Mouse (Mus musculus) induced T-regulatory cell, adult 2 months (primary cell): ENCODE measurements at regions not wholly inside any gene's neighbourhood (a gene's known extent, or its start where the extent isn't known, plus 50 kb on each side); places are given as distances from the start of the nearest gene placed in this dataset.
"Not testable (repeated sequence)": the region's sequence is repeated elsewhere in the genome, so short reads cannot be mapped to it uniquely, and the experiment has no call there.

Source experiments
- DNase-seq: peaks from one replicate; pipeline ENCODE4 v3.0.0-alpha.2; 2012; ENCODE audit warnings: low read depth

DNA sequence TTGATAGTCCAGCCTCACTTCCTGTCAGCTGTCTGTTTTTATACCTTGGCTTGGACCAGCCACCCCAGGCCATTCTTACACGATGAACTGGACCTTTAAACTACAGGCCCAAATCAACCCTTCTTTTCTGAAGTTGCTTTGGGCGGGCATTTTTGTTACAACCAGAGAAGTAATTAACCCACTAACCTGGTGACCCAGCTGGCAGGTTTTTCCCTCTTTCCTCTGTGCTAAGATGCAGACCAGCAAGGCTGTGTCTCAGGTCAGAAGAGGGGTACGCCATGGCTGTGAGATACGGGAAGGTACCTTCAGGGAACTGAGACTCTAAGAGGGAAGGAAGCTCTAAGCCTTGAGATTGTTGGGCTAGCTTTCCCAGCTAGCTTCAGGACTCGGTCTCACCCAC lies 105.7 kb upstream of the Klf3 start:
- no peak for DNase-seq

GRCm38 (mm10) chr5:64698458-64699116 lies 104.6 kb upstream of the Klf3 start:
- no peak for DNase-seq

DNA sequence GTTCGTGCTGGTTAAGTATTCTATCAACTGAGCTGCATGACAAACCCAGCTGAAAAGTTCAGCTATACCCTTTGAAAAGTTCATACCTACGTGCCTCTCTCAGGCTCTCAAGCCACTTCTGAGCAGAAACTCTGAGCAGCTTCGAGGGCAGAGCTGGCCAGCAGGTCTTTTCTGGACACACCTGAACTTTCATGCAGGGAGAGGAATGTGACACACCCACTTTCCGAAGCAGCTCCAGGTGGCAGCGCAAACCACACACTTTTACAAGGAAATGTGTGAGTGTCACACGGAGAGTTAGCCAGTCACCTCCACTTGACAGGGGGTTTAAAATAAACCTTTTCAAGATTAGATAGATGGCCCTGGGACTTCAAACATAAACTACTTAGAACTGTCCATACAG lies 103.2 kb upstream of the Klf3 start:
- DNase-seq, result no peak

- DNase-seq, result no peak
Observed at GRCm38 (mm10) chr5:64701219-64701779, 101.9 kb upstream of the Klf3 start.

- peak; percentile 46 for DNase-seq
Observed at GRCm38 (mm10) chr5:64701780-64702231, 101.4 kb upstream of the Klf3 start.

GRCm38 (mm10) chr5:64702404-64702803 lies 100.8 kb upstream of the Klf3 start:
- not testable (repeated sequence) for DNase-seq

DNA sequence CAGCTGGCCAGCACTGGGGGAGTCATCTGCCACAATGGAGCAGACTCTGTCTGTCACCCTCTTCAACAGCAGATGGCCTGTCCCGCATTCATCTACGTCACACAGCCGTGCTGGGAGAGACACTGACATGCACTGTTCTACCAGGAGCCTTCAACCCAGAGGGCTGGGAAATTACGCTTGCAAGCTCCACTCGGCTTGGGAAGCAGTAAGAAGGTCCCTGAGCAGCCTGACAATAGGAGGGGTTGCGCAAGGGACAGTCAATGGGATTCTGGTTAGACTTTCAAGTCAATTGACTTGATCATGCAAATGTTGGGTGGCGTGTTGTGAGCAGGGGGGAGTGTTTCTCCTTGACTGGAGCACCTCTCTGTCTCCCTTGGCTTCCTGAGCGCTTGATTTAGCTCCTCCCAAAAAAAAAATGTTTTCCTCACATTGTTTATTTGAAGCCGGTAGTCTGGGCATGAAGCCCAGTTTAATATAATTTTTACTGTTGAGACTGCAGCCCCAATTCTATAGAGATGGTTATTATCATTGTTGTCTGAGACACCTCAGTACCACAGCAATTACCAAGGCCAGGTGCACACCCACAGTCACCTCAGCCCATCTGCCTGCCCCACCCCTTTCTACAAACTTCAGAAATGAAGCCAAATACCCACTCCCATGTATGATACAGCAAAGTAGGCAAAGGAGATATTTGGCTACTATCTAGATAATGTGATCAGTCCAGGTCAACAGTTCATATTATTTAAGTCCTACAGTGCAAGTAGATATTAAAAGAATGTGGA lies 99.9 kb upstream of the Klf3 start:
- DNase-seq, result no peak

- no peak for DNase-seq
Observed at GRCm38 (mm10) chr5:64704144-64704543, 99.0 kb upstream of the Klf3 start.

DNA sequence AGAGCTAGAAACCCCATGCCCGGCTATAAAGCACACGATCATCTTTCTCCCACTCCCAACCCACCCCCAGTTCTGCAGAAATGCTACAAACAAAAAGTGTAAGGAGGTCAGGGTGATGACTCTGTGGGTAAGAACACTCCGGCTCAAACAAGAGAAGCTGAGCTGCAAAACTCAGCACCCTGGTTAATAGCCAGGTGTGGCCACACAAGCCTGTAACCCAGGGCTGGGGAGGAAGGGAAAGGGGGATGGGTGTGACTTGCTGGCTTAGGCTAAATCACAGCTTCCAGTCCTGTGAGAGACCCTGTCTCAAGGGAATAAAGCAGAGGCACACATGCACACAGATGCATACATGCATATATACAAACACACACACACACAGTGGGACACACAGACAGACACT lies 96.6 kb upstream of the Klf3 start:
- DNase-seq, result no peak

GRCm38 (mm10) chr5:64709146-64709545 lies 94.0 kb upstream of the Klf3 start:
- no peak for DNase-seq

DNA sequence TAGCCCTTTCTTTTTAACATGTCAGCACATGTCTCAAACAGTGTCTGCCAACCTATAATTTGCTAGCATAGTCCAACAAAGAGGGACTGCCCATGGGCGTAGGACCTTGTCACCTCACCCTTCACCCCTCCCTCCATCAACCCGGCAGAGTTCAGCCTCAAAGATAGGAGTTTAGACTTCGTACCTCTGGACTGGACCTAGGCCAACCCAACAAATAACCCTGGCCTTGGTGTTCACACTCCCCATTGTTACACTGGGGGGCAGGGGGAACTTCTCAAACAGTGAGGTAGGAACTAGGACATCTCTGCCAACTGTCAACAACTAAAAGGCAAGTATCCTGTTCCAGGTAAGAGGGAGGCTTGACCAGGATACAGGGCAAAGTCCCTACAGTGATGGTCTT lies 93.0 kb upstream of the Klf3 start:
- no peak for DNase-seq

- DNase-seq, result no peak
Observed at GRCm38 (mm10) chr5:64710968-64711367, 92.2 kb upstream of the Klf3 start.

DNA sequence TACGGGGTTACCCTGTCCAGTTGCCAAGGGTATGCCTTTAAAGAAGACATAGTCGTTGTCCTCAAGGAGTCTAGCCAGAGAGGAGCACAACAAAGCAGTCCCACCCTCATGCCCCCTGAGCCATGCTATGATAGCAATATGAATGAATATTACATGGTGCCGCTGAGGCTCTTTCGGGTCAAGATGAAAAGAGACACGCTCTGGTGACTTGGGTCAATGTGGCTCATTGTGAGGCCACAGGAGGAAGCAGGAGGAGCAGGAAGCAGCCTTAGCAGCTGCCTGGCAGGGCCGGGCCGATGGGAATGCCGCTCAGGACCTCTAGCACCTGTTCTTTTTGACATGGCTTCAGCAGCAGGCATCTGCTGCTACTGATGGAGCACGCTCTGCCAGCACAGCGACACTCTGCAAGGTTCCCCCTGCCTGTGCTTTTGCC lies 89.0 kb upstream of the Klf3 start:
- DNase-seq, result no peak

GRCm38 (mm10) chr5:64714710-64715109 lies 88.5 kb upstream of the Klf3 start:
- DNase-seq, result no peak

DNA sequence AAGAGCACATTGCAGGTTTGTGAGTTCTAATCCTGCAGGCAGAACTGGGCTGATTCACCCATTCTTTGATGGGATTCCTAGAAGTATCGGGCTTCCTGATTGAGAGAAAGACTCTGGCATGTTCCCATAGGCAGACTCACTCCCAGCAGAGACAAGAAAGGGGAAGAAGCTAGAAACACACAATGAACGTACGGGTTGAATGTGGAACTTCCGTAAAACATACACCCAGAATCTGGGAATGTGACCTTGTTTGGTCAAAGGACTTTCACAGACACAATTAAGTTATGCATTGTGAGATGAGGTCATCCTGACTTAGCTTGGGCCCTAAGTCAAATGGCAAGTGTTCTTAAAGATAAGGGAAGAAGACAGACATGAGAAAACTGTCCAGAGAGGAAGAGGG lies 86.6 kb upstream of the Klf3 start:
- DNase-seq, result no peak

- no peak for DNase-seq
Observed at GRCm38 (mm10) chr5:64722211-64722610, 81.0 kb upstream of the Klf3 start.

- no peak for DNase-seq
Observed at GRCm38 (mm10) chr5:64727847-64728246, 75.3 kb upstream of the Klf3 start.

DNA sequence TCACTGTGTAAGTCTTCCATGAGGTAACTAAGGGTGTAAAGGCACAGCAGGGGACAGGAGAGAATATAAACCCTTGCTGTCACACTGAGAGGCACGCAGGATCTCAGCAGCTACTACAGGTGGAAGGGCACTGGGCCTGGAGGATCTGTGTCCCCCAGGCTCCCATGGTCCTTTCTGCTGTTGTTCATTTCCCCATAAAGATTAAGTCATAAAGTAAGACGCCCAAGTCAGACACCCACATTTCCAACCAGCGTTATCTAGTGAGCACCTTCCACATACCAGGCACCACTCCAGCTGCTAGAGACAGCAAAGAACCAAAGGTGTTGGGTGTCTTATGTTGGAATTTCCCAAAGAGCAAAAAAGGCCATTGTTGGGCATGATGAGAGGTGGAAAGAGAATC lies 70.8 kb upstream of the Klf3 start:
- no peak for DNase-seq

DNA sequence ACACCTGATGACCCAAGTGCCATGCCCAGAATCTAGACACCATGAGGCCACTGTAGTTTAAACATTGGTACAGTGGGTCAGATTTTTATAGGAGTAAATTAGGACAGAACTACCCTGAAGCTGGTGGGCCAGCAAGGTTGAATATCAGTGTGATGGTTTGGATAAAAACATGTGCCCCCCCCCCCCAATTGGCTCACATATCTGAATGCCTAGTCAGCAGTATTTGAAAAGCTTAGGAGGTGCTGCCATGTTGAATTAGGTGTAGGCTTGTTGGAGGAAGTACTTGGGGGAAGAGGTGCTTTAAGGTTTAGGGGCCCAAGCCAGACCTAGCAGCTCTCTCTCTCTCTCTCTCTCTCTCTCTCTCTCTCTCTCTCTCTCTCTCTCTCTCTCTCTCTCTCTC lies 66.2 kb upstream of the Klf3 start:
- no peak for DNase-seq

GRCm38 (mm10) chr5:64738096-64738780 lies 65.0 kb upstream of the Klf3 start:
- DNase-seq, result no peak

- DNase-seq, result no peak
Observed at GRCm38 (mm10) chr5:64738781-64739310, 64.3 kb upstream of the Klf3 start.
